Mouse (Mus musculus) brain, adult 2 months (tissue): ENCODE measurements around the gene Cbarp.

Experiments
- DNase-seq: peaks from one replicate; pipeline ENCODE4 v3.0.0; 2011; ENCODE audit warnings: low read depth, low spot score

The Cbarp gene

DNA sequence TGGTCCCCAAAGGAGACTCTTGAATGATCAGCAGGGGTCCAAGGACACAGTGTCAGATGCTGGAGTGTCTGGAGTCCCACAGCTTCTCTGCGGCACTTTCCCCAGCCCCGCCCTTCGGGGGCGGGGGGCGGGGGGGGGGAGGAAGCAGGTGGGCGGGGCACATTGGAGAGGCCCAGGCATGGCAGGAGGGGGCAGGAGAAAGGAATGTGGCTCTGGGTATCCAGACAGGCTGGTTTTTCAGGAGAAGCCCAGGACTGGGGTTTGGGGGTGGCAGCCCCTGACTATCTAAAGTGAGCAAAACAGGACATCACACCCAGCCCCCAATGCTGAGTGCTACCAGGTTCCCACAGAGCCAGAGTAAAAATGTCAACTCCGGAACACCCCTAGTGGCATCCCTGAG is 43.4 kb downstream of the Cbarp start:
- no peak for DNase-seq

GRCm38 (mm10) chr10:80095547-80095946 is 45.1 kb downstream of the Cbarp start:
- peak; percentile 58 for DNase-seq

DNA sequence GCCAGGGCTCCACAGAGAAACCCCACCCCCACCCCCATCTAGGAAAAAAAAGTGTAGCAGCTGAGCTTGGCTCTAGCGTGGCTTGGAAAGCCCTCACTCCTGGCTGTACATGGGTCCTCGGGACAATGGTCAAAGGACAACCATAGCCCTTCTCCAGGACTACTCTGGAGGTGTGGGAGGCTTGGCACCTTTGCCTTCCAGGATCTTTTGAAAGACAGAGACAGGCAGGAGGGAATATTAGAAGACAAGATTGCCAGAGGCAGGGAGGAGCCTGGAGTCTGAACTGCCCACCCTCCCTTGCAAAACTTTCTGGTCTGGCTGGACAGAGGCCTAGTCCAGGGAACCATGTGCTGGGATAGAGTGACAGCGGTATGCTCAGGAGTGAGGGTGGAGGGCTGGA is 46.0 kb downstream of the Cbarp start:
- no peak for DNase-seq

DNA sequence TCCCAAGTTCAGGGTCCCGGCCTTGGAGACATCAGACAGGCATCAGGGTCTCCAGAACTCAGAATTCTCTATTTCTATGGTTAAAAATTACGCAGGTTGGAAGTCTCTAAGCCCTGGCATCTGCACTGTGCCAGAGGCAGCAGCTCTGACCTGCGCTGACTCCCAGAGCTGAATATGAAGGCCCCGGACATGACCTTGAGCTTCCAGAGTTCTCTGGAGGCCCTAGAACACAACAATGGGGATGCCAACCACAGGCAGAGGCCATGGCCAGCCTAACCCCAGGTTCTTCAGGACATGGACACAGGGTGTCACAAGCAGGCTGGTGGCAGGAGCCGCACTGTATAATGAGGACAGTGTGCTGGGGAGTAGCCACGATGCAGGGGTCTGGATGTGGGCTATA is 46.5 kb downstream of the Cbarp start:
- DNase-seq: no peak

DNA sequence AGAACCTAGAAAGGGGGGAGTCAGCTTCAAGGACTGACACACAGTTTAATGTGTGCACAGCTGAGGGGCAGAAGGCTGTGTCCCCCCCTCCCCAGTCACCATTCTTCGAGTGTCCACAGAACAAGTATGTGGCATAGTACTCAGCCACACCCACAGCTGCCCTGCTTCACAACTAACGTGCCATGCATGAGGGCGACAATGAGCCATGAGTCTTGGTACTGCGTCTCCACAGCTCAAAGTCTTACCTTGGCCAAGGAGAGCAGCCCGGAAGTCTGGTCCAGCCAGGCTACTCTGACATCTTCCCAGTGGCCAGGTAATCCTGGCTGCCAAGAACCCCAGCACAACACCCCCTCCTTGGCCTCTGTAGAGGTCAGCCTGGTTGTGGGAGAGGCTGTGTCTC is 47.9 kb downstream of the Cbarp start:
- no peak for DNase-seq

DNA sequence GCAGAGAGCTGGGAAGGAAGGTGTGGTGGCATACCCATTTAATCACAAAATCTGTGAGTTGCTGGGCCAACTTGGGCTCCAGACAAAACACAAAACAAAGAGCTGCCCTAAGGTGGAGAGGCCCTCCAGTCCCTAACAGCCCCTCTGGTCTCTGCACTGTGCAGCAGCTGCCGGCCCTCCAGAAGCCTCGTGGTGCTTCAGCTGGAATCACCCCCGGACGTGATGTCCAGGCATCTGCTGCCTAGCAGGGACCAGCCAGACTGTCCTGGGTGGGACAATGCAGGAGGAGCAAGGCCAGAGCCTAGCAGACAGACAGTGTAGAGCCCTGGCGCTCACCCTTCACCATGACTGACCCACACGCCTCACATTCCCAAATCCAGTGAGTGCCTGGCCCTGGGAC is 49.1 kb downstream of the Cbarp start:
- DNase-seq: no peak

- no peak for DNase-seq
Observed at GRCm38 (mm10) chr10:80089146-80089545, 51.5 kb downstream of the Cbarp start.

- no peak for DNase-seq
Observed at GRCm38 (mm10) chr10:80087483-80087882, 53.2 kb downstream of the Cbarp start.

GRCm38 (mm10) chr10:80086847-80087246 is 53.8 kb downstream of the Cbarp start:
- peak; percentile 27 for DNase-seq

- peak; percentile 67 for DNase-seq
Observed at GRCm38 (mm10) chr10:80084817-80085487, 55.7 kb downstream of the Cbarp start.

- no peak for DNase-seq
Observed at GRCm38 (mm10) chr10:80081075-80081474, 59.6 kb downstream of the Cbarp start.
